Mouse (Mus musculus) adrenal gland, postnatal 10 days (tissue): ENCODE measurements around the gene Immt. TPM values are rescaled to one million over a fixed set of nuclear protein-coding genes. Genes with fewer than 3 reads are reported as not detected.

Experiments
- DNase-seq: peaks from one replicate; pipeline ENCODE4 v3.0.0; 2021; ENCODE audit warnings: mixed read lengths
- long read RNA-seq, 2 experiments: library from polyadenylated mRNA; stranded (forward); transcript quantifications; one replicate each; pipeline ENCODE4 v2.0.0; 2021
- total RNA-seq, 2 experiments: library from RNA; stranded (reverse); gene quantifications; 2 replicates each; pipeline ENCODE4 v1.2.3; 2021

Gene Immt
- total RNA-seq: 100 to 1,000 TPM; 382 to 423 TPM
- long read RNA-seq, experiment 1, transcript Immt-203 (13 exons, 2,518 nt): major isoform, 22 of 169 reads
- long read RNA-seq, experiment 1, partial matches to known transcripts: 47 of 169 reads
- long read RNA-seq, experiment 1, other reads (novel, unspliced or antisense): 99 of 169 reads
- long read RNA-seq, experiment 2, transcript Immt-203 (13 exons, 2,518 nt): major isoform, 14 of 112 reads
- long read RNA-seq, experiment 2, partial matches to known transcripts: 9 of 112 reads
- long read RNA-seq, experiment 2, other reads (novel, unspliced or antisense): 85 of 112 reads

DNA sequence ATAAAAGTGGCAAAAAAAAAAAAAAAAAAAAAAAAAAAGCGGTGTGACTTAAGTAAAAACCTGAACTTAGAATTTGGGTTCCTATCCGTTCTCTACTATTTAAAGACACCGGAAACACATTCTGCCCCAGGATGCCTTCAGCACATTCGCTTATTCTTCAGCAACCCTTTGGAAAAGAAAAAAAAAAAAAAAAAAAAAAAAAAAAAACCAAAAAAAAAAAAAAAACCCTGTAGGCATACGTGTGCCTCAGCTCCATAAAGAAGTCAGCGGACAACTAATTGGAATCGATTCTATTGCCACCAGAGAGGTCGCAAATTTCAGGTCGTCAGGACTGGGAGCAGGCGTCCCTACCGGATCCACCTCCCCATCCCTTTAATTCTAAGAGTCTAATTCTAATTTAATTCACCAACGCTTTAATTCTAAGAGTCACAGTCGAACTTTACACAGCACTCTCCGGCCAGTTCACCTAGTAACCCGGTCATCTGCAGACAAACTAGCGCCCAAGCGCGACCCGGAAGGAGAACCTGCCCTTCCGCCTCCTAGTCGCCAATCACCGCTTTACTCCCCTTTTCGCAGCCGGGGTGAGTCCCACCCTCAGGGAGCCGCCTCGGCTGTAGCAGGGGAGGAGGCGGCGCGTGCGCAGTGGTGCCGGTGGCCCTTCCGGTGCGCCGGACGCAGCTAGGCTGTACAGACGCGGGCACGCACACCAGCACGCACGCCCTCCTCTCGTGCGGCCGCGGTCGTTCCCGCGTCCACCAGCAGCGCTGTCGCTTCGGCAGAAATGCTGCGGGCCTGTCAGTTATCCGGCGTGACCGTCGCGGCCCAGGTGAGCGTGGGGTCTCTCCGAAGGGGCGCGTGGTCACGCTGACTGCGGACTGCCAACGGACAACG lies at the start of gene Immt:
Gene Immt (plus strand): TSS at position 642 of the 891 bp plus-strand sequence.
- DNase-seq: peak; percentile 99

DNA sequence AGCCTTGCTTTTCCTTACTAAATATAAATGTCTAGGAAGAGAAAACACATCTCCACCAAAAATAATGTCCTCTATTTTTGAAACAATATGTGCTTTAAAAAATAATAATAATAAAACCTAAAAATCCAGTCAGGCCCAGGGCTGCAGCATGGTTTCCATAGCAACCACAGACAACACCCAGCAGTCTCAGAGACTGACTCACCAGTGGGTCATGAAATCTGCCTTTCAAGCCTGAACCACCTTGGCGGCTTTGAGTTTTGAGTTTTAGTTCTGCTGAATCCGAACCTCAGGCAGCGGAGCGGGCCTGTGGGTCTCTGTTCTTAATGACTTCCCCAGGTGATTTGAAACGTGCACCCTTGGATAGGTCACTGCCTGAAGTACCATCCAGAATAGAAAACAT lies 48.0 kb upstream of the Immt start:
- no peak for DNase-seq

DNA sequence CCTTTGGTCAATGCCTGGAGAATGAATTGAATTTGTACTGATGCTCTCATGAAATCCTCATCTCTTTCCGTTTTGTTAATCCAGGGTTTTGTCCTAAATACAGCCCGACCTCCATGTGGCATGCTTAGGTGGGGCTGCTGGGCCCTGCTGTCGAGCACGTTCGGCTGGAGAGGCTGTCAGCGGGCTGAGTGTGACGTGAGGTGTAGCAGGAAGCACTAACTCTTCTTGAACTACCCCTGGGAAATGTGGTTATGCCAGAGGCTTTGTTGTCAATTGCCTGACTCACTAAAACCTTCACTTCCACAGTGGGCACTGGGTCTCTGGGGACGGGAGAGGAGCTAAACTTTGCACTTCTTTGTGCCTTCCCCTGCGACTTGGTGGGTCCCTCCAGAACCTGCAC lies 42.8 kb upstream of the Immt start:
- no peak for DNase-seq

DNA sequence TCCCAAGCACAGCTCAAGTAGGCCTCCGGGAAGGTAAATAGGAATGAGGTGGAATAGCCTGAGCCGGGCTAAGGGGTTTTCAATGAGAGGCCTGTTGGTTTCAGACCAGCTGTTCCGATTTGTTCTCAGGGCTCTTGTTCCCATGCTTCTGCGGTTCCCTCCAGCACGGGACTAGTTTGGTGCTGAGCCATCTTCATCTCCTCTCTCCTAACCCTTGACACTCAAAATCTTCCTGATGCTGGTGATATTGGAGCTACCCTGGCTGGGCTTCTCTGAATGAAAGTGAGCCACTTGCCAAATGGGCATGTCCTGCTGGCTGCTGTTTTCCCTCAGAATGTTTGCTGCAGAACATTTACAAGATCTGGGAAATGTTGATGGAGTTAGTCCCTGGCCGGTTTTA lies 39.4 kb upstream of the Immt start:
- no peak for DNase-seq

DNA sequence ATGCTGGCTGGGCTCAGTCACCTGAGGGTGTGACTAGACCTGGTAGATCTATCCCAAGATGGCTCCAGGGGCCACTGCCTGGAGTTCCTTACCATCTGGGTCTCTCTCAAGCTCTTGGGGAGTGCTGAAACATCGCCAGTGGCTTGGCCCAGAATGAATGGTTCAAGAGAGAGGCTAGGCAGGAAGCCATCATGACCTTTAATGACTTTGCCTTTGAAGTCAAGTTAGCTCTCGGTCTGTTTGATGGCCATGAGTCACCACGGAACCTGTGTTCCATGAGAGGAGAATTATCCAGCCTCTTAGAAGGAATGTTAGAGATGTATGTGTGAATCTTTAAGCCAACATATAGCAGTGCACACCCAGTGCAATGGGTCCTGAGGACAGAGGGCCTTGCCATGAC lies 31.7 kb upstream of the Immt start:
- no peak for DNase-seq

DNA sequence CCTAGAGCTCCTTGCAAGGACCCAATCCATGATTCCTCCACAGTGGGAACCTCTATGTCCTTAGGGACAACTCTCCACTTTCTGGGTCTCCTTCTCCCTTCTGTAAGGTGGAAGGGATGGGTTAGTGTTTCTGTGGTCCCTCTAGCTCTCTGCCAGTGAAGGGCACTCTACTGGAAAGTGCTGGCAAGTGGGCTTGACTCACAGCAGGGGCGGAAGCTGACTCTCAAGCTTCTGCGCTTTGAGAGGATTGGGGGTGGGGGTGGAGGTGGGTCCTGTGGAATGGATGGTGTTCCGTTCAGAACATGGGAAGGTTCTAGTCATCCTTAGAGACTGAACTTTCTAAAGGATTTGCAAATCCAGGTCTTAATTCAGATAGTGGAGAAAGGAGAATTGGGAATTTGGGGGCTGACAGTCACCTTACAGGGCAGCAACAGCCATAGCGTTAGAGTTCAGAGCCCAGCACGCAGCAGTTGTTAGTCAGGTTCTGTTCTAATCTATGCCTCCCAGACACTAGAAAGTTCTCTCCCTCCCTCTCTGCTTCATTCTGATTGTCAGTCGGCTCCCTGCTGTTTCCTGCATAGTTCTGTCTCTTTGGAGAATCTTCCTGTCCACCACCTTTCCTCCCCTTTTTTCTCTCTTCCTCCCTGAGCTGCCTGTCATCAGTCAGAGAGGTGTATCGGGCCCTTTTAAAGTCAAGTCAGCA lies 30.0 kb upstream of the Immt start:
- no peak for DNase-seq

DNA sequence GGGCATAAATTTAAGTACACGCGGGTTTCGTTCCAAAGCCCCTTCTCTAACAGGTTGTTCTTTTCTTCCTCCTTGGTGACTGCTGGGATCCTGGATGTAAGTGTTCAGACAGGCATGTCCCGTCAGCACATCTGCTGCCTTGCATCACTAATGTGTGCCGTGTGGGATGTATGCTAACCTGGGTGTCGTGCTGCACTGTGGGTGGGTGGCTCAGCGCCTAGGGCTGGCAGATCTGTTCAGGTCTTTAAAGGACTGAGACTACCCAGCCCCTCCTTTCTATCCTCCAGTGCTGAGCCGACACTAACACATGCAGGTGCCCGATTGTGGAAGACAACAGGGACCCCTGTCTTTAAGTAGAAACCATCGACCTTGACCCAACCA lies 29.4 kb upstream of the Immt start:
- DNase-seq: no peak

DNA sequence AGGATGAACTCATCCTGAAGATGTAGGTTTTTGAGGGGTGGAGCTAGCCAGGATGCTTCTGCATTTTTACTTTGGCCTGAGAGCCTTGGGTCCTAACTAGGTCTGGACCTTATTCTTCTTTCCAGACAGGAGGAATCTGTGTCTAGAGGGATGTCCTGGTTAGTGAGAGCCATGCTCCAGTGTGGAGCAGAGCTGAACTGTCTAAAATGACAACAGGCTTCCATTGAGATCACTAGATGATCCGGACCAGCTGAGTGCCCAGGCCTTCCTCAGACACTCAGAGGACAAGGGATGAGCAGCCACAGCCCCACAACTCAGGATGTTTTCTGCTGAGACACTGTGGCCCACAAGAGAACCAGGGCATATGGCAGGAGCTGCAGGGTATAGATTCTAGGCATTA lies 27.5 kb upstream of the Immt start:
- no peak for DNase-seq

DNA sequence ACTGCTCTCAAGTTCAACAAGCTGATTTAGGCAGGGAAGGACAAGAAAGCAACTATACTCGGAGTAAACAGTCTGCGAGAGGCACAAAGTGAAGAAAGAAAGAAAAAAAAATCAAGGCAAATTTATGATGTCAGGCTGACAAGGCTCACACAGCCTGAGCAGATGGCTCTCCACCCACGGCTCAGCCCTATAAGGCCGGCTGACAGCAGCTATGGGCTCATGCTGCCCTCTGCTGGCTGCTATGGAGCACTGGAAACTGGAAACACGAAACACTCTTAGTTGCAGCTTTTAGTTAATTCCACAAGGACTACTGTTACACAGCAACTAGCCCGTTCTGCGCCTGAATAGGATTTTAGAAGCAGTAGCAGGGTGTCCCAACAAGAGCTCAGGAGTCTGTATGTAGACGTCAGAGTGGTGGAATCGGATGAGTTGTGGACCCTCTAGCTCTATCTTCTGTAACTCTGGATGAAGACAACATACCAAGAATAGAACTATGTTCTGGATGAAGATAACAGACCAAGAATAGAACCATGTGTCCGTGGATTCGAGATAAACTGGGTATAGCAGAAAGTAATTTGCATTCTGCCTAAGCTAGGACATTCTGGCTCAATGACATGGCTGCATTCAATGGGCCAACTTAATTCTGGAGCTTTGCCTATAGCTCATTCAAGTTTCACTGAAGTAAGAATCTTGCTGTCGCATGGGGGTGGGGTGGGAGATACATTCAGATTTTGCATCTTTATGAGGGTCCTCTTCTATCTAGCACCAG lies 26.9 kb upstream of the Immt start:
- peak; percentile 78 for DNase-seq

DNA sequence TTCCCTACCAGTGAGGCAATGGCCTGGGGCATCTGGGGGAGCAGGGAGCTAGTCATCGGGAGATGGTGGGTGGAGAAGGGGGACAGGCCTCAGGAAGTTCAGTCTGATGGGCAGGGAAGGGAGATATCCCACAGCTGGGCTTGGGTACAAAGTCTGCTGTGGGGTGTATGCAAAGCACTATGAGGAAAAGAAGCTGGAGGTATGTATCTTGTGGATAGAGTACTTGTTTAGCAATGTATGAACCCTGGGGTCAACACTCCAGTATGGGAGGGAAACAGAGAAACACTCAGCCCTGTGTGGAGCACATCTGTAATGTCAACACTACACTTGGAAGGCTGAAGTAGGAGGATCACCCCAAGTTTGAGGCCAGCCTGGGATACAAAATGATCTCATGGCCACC lies 24.4 kb upstream of the Immt start:
- DNase-seq: no peak

DNA sequence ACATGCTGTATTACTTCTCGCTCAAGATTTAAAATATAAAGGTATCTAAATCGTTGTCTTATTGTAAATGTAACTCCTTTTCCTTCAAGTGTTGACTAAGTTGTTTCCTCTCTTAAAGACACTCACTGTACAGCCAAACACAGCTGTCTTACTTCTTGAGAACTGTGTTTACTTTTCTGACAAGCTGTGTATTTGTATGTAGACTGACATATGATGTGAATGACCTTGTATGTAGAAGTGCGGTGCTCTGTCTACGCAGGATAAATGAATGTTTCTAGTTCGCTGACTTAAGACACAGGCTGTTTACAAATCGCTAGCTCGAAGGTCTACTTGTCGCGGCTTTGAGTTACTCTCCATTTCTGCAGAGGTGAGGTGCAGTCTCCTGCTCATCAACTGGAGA lies 21.2 kb upstream of the Immt start:
- no peak for DNase-seq

DNA sequence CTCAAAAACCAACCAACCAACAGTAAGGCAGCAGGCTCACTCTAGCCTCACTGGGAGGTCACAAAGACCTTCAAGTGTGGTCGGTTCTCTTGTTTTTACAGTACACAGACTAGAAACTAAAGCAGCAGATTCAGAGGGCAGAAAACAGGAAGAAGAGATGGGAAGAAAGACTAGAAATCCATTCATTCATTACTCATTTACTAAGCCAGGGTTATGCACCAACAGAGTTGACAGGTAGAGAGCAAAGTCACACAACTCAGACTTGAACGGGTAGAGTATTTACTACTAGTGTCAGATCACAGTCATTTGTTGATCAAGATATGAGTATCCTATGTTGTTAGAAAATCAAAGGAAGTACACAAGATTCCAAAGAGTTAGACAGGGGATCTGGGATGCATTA lies 18.3 kb upstream of the Immt start:
- no peak for DNase-seq

DNA sequence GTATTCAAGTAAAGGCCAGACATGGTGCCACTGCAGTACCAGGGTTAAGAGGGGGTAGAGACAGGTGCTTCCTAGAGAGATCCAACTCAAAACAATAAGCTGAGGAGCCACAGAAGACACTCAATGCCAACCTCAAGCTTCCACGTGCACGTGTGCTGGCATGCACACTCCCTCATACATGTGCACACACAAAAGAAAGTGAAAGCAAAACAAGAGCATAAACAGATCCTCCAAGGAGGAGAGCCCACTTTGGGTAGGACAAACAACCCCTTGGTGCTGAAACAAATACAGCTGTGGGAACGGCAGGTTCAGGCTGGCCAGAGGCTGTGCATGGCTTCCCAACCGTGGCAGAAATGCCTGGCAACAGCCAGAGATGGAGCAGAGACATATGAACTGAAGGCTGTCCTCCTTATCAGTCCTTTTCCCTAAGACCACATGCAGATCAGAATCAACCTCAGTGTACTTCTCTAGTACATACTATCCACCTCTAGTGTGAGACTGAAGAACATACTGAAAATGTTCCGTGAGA lies 11.3 kb upstream of the Immt start:
- no peak for DNase-seq

DNA sequence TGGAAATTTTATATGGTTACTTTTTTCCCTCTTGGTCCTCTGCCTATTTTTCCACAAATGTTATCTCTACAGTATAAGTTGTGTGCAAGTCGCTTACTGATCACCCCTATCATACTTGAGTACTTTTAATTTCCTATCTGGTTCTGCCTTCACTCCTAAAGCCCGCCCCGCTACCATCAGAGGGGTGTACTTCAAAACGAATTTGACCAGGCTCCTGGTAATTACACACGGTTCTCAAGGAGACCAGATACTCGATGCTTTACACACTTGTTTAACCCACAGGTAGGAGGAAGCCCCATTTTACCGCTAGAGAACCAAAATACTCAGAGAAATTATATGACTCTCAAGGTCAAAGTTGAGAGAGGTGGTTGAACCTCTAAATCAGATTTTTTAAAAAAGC lies 8.0 kb upstream of the Immt start:
- DNase-seq: no peak

DNA sequence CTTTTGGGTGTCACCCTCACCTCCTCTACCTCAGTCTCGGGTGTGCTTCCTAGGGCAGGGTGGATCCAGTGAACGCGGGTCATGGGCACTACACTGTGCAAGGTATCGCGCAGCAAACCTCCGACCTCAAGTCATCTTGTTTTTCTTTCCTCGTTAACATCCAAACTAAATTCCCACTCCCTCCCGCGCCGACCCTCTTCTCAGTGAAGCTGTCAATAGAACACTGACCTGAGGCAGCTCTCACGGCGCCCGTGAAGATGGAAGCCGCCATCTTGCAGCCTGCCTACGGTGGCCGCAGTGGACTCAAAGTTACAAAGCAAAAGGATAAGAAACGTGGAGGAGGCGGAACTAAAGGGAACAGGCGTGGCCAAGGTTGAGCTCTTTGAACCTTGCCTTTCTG lies 7.6 kb upstream of the Immt start:
- peak; percentile 92 for DNase-seq

DNA sequence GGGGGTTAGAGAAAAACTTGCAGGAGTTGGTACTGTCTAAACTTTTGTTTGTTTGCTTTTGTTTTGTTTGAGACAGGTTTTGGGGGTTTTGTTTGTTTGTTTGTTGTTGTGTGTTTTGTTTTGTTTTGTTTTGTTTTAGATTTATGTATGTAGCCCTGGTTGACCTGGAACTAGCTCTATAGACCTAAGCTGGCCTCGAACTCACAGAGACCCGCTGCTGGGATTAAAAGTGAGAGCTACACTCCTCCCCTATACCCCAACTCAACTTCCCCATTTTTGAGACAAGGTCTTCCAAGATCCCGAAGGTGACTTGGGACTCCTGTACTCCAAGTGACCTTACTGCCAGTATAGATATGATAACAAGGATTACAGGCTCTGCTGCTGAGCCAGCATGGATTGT lies 7.2 kb upstream of the Immt start:
- no peak for DNase-seq

DNA sequence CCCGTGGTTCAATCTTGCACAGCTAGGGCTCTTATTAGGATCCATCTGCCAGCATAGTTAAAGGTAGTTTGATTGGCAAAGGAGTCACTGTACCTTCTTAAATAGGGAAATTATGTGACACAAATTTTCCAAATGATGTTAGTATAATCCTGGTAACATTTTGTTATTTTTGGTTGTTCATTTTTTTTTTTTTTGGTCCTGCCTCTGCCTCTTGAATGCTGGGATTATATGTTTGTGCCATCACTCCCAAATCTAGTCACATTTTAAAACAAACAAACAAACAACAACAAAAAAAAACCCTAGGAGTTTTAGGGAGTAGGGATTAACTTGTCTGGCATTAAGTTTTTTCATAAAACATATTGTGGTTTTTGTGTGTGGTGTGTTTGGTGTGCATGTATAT lies 4.3 kb upstream of the Immt start, which contains the start of gene Mrpl35:
Gene Mrpl35 (minus strand): TSS at position 101 of the 400 bp plus-strand sequence.
- DNase-seq: no peak

DNA sequence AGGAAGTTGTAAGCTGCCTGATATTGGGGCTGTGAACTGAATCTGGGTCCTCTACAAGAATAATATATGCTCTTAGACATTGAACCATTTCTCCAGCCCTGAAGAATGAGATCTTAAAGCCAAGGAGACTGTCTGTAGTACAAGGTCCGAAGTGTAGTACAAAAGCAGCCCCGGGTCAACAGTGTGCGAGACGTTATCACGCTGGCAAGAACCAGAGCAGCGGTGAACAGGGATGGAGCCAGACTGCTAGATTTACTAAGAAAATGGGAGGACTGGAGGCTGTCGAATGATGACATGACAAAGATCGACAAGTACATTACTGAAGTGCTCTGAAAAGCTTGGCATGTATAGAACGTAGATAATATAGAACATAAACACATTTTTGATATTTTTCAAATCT lies 1.4 kb upstream of the Immt start:
- no peak for DNase-seq

DNA sequence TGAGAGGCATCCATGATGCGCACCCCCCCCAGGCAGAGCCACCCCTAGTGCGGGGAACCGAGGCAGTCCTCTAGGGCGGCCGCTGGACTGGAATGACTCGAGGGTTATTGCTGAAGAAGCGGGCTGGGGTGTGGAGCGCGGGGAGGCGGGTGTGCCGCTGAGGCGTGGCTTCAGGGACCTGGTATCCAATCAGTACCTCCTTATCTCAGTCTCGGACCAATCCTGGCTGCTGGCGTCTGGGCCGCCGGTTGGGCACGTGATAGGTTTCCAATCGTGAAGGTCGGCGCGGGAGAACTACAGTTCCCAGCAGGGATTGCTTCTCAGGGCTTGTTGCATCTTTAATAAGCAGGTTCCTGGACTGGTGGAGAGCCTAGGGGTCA lies 440 bp downstream of the Immt start:
- DNase-seq: peak; percentile 95

DNA sequence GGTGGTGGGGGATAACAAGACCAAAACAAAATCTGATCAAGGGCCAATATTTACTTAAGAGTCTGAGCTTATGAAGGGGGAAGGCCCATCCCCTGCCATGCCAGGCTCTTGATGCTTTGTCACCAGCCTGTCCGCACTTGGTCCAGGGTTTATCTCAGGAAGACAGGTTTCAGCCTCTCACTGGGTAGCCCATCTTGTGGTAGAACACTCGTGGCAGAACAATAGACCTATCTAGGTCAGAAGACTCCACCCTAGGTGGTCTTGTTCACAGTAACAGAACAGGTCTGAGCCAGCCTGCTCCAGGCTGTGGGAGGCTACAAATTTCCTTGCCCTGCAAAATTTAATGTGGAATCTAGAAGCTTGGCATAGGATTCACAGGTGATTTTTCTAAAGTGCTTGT lies 5.7 kb downstream of the Immt start:
- DNase-seq: no peak

DNA sequence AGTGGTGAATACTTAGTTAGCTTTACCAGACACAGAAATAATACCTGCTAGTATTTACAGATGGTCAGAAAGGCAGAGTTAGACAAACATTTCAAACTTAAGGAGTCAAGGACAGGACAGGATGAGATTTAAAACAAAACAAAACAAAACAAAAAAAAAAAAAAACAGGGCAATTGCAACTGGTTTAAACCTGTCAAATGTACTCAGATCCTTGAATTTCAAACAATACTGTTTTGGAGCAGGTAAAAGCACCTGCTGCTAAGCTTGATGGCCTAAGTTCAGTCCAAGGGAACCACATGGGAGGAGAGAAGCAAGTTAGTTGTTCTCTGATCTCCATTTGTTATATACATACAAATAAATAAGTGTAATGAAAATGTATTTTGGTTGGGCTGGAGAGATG lies 8.7 kb downstream of the Immt start:
- DNase-seq: no peak
